Mouse (Mus musculus) liver, adult 2 months (tissue): ENCODE data around the gene Ubap2.

Experiments used
- CTCF ChIP-seq: fragments of 200-500 bp; IDR thresholded peaks from 2 replicates; pipeline ENCODE4 v1.5.1; 2011; ENCODE audit warnings: low read depth, low read length, control low read depth
- POLR2A ChIP-seq: fragments of 200-500 bp; IDR thresholded peaks from 2 replicates; pipeline ENCODE4 v1.6.1; 2011; ENCODE audit warnings: low read length, control low read depth; ENCODE audit not compliant: insufficient read depth; ENCODE audit errors: extremely low read depth

DNA sequence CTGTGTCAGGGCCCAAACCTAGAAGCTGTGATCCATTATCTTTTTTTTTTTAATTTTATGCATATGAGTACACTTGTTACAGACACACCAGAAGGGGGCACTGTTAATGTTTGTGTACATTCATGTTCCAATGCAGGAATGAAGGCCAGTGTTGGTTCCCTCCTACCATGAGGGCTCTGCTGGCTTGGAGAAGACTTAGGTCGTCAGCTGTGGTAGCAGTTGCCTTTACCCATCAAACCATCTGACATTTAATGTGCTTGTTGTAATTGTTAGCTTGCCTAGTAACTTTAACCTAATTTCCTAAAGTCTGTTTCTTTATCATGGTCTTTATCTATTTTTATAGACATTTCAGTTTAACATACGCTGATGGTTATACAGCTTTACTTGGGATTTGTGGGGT is 104.0 kb downstream of the Ubap2 start:
- TF ChIP-seq POLR2A (no peak), CTCF (no peak)
